Mouse (Mus musculus) brain, embryonic 14.5 days (tissue): ENCODE data around the gene Thpo. TPM values are rescaled to one million over a fixed set of nuclear protein-coding genes. Genes with fewer than 3 reads are reported as not detected.

ENCODE experiments used
- DNase-seq: peaks from one replicate; pipeline ENCODE4 v3.0.0-alpha.2; 2011; ENCODE audit warnings: low read depth
- CTCF ChIP-seq: fragments of 200-500 bp; IDR thresholded peaks from 2 replicates; pipeline ENCODE4 v1.5.1; 2012; ENCODE audit warnings: inconsistent platforms, mild to moderate bottlenecking, moderate library complexity, borderline replicate concordance; ENCODE audit not compliant: insufficient read depth, insufficient read length; ENCODE audit errors: extremely low read depth
- POLR2A ChIP-seq: fragments of 200-500 bp; IDR thresholded peaks from 2 replicates; pipeline ENCODE4 v1.6.1; 2012; ENCODE audit warnings: mild to moderate bottlenecking, inconsistent platforms, borderline replicate concordance; ENCODE audit not compliant: poor library complexity, insufficient read depth, insufficient read length, severe bottlenecking; ENCODE audit errors: extremely low read depth
- polyA plus RNA-seq: library from polyadenylated mRNA; depleted of rRNA; stranded (reverse); fragments of >200 nt; gene quantifications from 2 replicates; pipeline ENCODE4 v1.2.3, GENCODE M21; 2012; rRNA removed

The Thpo gene
- polyA plus RNA-seq, 1 experiment, result 2.8 TPM

GRCm38 (mm10) chr16:20675213-20675612 lies 59.1 kb downstream of the Thpo start:
- DNase-seq, result no peak
- TF ChIP-seq CTCF, result no peak
- TF ChIP-seq POLR2A, result no peak

Other genes starting within 250 kb of the Thpo start
- gene Eif2b5, start 235.7 kb downstream of the Thpo start, polyA plus RNA-seq, result 56.7 and 61.0 TPM in 2 replicates
- gene Dvl3, start 217.5 kb downstream of the Thpo start, polyA plus RNA-seq, result 63.6 and 109 TPM in 2 replicates
- gene Ap2m1, start 199.0 kb downstream of the Thpo start, polyA plus RNA-seq, result 1,266 and 1,281 TPM in 2 replicates
- 67.5 TPM in 2 replicates for gene Abcf3, start 185.9 kb downstream of the Thpo start, polyA plus RNA-seq
- 28.2 and 44.7 TPM in 2 replicates for gene Vwa5b2, start 145.0 kb downstream of the Thpo start, polyA plus RNA-seq
- 9.2 and 16.4 TPM in 2 replicates for gene Eef1akmt4, start 122.9 kb downstream of the Thpo start, polyA plus RNA-seq
- gene Gm49333, start 122.9 kb downstream of the Thpo start, polyA plus RNA-seq, result not detected in 2 replicates
- 30.5 and 31.6 TPM in 2 replicates for gene Alg3, start 122.8 kb downstream of the Thpo start, polyA plus RNA-seq
- 82.1 and 103 TPM in 2 replicates for gene Camk2n2, start 113.2 kb downstream of the Thpo start, polyA plus RNA-seq
- 27.3 and 27.7 TPM in 2 replicates for gene Ece2, start 104.7 kb downstream of the Thpo start, polyA plus RNA-seq
- 215 and 226 TPM in 2 replicates for gene Psmd2, start 82.9 kb downstream of the Thpo start, polyA plus RNA-seq
- gene Eif4g1, start 66.2 kb downstream of the Thpo start, polyA plus RNA-seq, result 231 and 269 TPM in 2 replicates
- gene Fam131a, start 41.3 kb downstream of the Thpo start, polyA plus RNA-seq, result 53.5 and 74.8 TPM in 2 replicates
- 51.9 and 66.5 TPM in 2 replicates for gene Polr2h, start 16.8 kb downstream of the Thpo start, polyA plus RNA-seq
- gene Clcn2, start 16.8 kb downstream of the Thpo start, polyA plus RNA-seq, result 80.4 and 100 TPM in 2 replicates
- 24.6 and 30.0 TPM in 2 replicates for gene Chrd, start 1.4 kb downstream of the Thpo start, polyA plus RNA-seq